Mouse (Mus musculus) small intestine, adult 2 months (tissue): Measurements from ENCODE around the gene Nthl1.

Source experiments
- CTCF ChIP-seq: fragments of 200-500 bp; IDR thresholded peaks from 2 replicates; pipeline ENCODE4 v1.5.1; 2012; ENCODE audit warnings: low read depth, mild to moderate bottlenecking, control low read depth, inconsistent platforms, low read length, moderate library complexity, mixed read lengths; ENCODE audit not compliant: insufficient replicate concordance, insufficient read length; ENCODE audit errors: extremely low read depth
- POLR2A ChIP-seq: fragments of 200-500 bp; IDR thresholded peaks from 2 replicates; pipeline ENCODE4 v1.6.1; 2012; ENCODE audit warnings: low read depth, mild to moderate bottlenecking, control low read depth, inconsistent platforms, low read length, moderate library complexity

- TF ChIP-seq POLR2A (no peak), CTCF (no peak)
Observed at GRCm38 (mm10) chr17:24658017-24658758, 25.7 kb downstream of the Nthl1 start, which contains the start of gene Npw.
